Mouse (Mus musculus) forebrain, embryonic 10.5 days (tissue): ENCODE data around the gene Pdhx. TPM values are rescaled to one million over a fixed set of nuclear protein-coding genes. Genes with fewer than 3 reads are reported as not detected.

Experiments
- DNase-seq: peaks from one replicate; pipeline ENCODE4 v3.0.0-alpha.2; 2017; ENCODE audit warnings: low spot score; ENCODE audit errors: extremely low spot score
- H3K27ac ChIP-seq: fragments of 300-500 bp; sonication (generic); 2 replicates; pipeline ENCODE4 v1.5.1; 2016; ENCODE audit warnings: mild to moderate bottlenecking
- H3K27me3 ChIP-seq: fragments of 300-500 bp; sonication (generic); 2 replicates; pipeline ENCODE4 v1.6.1; 2016; ENCODE audit warnings: mild to moderate bottlenecking; ENCODE audit not compliant: poor library complexity, severe bottlenecking
- H3K36me3 ChIP-seq: fragments of 300-500 bp; sonication (generic); replicated peaks from 2 replicates; pipeline ENCODE4 v1.6.1; 2016; ENCODE audit warnings: mild to moderate bottlenecking, moderate library complexity
- H3K4me1 ChIP-seq: fragments of 300-500 bp; sonication (generic); 2 replicates; pipeline ENCODE4 v1.6.1; 2016
- H3K4me3 ChIP-seq: fragments of 300-500 bp; sonication (generic); 2 replicates; pipeline ENCODE4 v1.5.1; 2016; ENCODE audit warnings: mild to moderate bottlenecking, moderate library complexity
- H3K9me3 ChIP-seq: fragments of 300-500 bp; sonication (generic); 2 replicates; pipeline ENCODE4 v1.6.1; 2016; ENCODE audit warnings: mild to moderate bottlenecking, moderate library complexity
- WGBS: fragments of 180-500 bp; shearing (Covaris S2); methylation state at CpG from one replicate; pipeline ENCODE4 v1.1.7; 2016; 5-methylcytosine and 5-hydroxymethylcytosine counted together
- polyA plus RNA-seq: library from polyadenylated mRNA; unstranded; fragments of >200 nt; fragmentation: Nextera tagmentation; extraction: Ambion mirVana; gene quantifications from 2 replicates; pipeline ENCODE4 v1.2.1, GENCODE M21; 2016

Pdhx gene
- polyA plus RNA-seq, 1 experiment from 2014 or later = 40.8 TPM

- 82% methylated on average over 2 of the region's 2 CpGs for WGBS
- H3K27ac ChIP-seq = no peak overlapping the region
- no peak overlapping the region for H3K4me3 ChIP-seq
- H3K36me3 ChIP-seq = peaks cover 11% of the 10 kb centered on the region
- H3K9me3 ChIP-seq = no peaks in the 10 kb centered on the region
- no peaks in the 10 kb centered on the region for H3K27me3 ChIP-seq
- no peak for DNase-seq
- H3K4me1 ChIP-seq = no peaks in the 10 kb centered on the region
These were observed 28.0 kb downstream of the Pdhx start for GRCm38 (mm10) chr2:103045286-103045685.

- 94% methylated on average over 8 of the region's 8 CpGs for WGBS
- H3K27me3 ChIP-seq = no peaks in the 10 kb centered on the region
- DNase-seq = no peak
These were observed 32.4 kb downstream of the Pdhx start for GRCm38 (mm10) chr2:103040896-103041295.

GRCm38 (mm10) chr2:103037831-103038230, 35.5 kb downstream of the Pdhx start:
- no peak overlapping the region for H3K4me3 ChIP-seq
- H3K27ac ChIP-seq = no peak overlapping the region
- 86% methylated on average over 4 of the region's 4 CpGs for WGBS
- H3K4me1 ChIP-seq = 0 out of 2 replicates have a peak, but pooled peaks cover 5% of the 10 kb centered on the region
- no peaks in the 10 kb centered on the region for H3K27me3 ChIP-seq
- DNase-seq = no peak
- H3K9me3 ChIP-seq = no peaks in the 10 kb centered on the region
- H3K36me3 ChIP-seq = peaks cover 34% of the 10 kb centered on the region

More at GRCm38 (mm10) chr2:103040896-103041295, 32.4 kb downstream of the Pdhx start:
- Histone ChIP-seq H3K4me1 (0 out of 2 replicates have a peak, but pooled peaks cover 5% of the 10 kb centered on the region), H3K9me3 (no peaks in the 10 kb centered on the region), H3K27ac (no peak overlapping the region), H3K4me3 (no peak overlapping the region), H3K36me3 (peaks cover 23% of the 10 kb centered on the region)

GRCm38 (mm10) chr2:103022728-103023127, 50.6 kb downstream of the Pdhx start:
- H3K27ac ChIP-seq = no peak overlapping the region
- DNase-seq = no peak
- H3K27me3 ChIP-seq = no peaks in the 10 kb centered on the region
- H3K36me3 ChIP-seq = peaks cover 22% of the 10 kb centered on the region
- peaks cover 6% of the 10 kb centered on the region; the same call in 1 of the 2 replicates for H3K4me1 ChIP-seq
- WGBS = 95% methylated on average over 3 of the region's 3 CpGs
- no peak overlapping the region for H3K4me3 ChIP-seq
- H3K9me3 ChIP-seq = no peaks in the 10 kb centered on the region

- H3K27me3 ChIP-seq = no peaks in the 10 kb centered on the region
- H3K36me3 ChIP-seq = peaks cover 10% of the 10 kb centered on the region
- 90% methylated on average over 4 of the region's 4 CpGs for whole genome bisulfite sequencing
- H3K4me1 ChIP-seq = peaks cover 6% of the 10 kb centered on the region; the same call in 1 of the 2 replicates
- H3K9me3 ChIP-seq = no peaks in the 10 kb centered on the region
- H3K27ac ChIP-seq = no peak overlapping the region
- DNase-seq = no peak
- no peak overlapping the region for H3K4me3 ChIP-seq
These were observed 52.9 kb downstream of the Pdhx start for GRCm38 (mm10) chr2:103020191-103020987.

GRCm38 (mm10) chr2:103018817-103019494, 54.4 kb downstream of the Pdhx start:
- Histone ChIP-seq H3K27ac (no peak overlapping the region), H3K27me3 (no peaks in the 10 kb centered on the region), H3K9me3 (no peaks in the 10 kb centered on the region), H3K4me1 (peaks cover 6% of the 10 kb centered on the region; the same call in 1 of the 2 replicates), H3K36me3 (peaks cover 6% of the 10 kb centered on the region), H3K4me3 (no peak overlapping the region)
- no peak for DNase-seq
- WGBS = 87% methylated on average over 9 of the region's 9 CpGs

- WGBS = 85% methylated on average over 2 of the region's 2 CpGs
- H3K36me3 ChIP-seq = peaks cover 6% of the 10 kb centered on the region; the same call in 1 of the 2 replicates
- peaks cover 6% of the 10 kb centered on the region; the same call in 1 of the 2 replicates for H3K4me1 ChIP-seq
- H3K9me3 ChIP-seq = no peaks in the 10 kb centered on the region
- H3K27ac ChIP-seq = no peak overlapping the region
- no peak overlapping the region for H3K4me3 ChIP-seq
- no peak for DNase-seq
- H3K27me3 ChIP-seq = no peaks in the 10 kb centered on the region
These were observed 55.9 kb downstream of the Pdhx start for GRCm38 (mm10) chr2:103017391-103017824.

GRCm38 (mm10) chr2:103016089-103016488, 57.2 kb downstream of the Pdhx start:
- no peaks in the 10 kb centered on the region for H3K9me3 ChIP-seq
- H3K27ac ChIP-seq = no peak overlapping the region
- H3K4me1 ChIP-seq = peaks cover 6% of the 10 kb centered on the region; the same call in 1 of the 2 replicates
- no peaks in the 10 kb centered on the region for H3K27me3 ChIP-seq
- no peak overlapping the region for H3K4me3 ChIP-seq
- DNase-seq = no peak
- H3K36me3 ChIP-seq = no peaks in the 10 kb centered on the region

- WGBS = 88% methylated on average over 4 of the region's 4 CpGs
- H3K27ac ChIP-seq = no peak overlapping the region
- H3K27me3 ChIP-seq = no peaks in the 10 kb centered on the region
- no peak overlapping the region for H3K4me3 ChIP-seq
- no peak for DNase-seq
- no peaks in the 10 kb centered on the region for H3K9me3 ChIP-seq
- H3K4me1 ChIP-seq = peaks cover 10% of the 10 kb centered on the region; the same call in 1 of the 2 replicates
- no peaks in the 10 kb centered on the region for H3K36me3 ChIP-seq
These were observed 60.3 kb downstream of the Pdhx start for GRCm38 (mm10) chr2:103012782-103013575.

GRCm38 (mm10) chr2:103008221-103008620, 65.1 kb downstream of the Pdhx start:
- Histone ChIP-seq H3K27ac (no peak overlapping the region), H3K9me3 (no peaks in the 10 kb centered on the region), H3K4me1 (peaks cover 10% of the 10 kb centered on the region; the same call in 1 of the 2 replicates), H3K4me3 (no peak overlapping the region), H3K36me3 (no peaks in the 10 kb centered on the region), H3K27me3 (no peaks in the 10 kb centered on the region)
- DNase-seq = no peak
- 92% methylated on average over 3 of the region's 3 CpGs for WGBS

- Histone ChIP-seq H3K36me3 (no peaks in the 10 kb centered on the region), H3K27me3 (no peaks in the 10 kb centered on the region), H3K4me3 (no peak overlapping the region), H3K27ac (no peak overlapping the region), H3K9me3 (no peaks in the 10 kb centered on the region), H3K4me1 (no peaks in the 10 kb centered on the region)
- 66% methylated on average over 7 of the region's 7 CpGs for WGBS
- DNase-seq = no peak
These were observed 68.7 kb downstream of the Pdhx start for GRCm38 (mm10) chr2:103004599-103004998.

- Histone ChIP-seq H3K27ac (no peak overlapping the region), H3K9me3 (no peaks in the 10 kb centered on the region)
These were observed 74.1 kb downstream of the Pdhx start for GRCm38 (mm10) chr2:102999153-102999575.

More at GRCm38 (mm10) chr2:102999153-102999575, 74.1 kb downstream of the Pdhx start:
- Histone ChIP-seq H3K27me3 (no peaks in the 10 kb centered on the region), H3K4me3 (no peak overlapping the region), H3K4me1 (peaks cover 9% of the 10 kb centered on the region; the same call in 1 of the 2 replicates), H3K36me3 (no peaks in the 10 kb centered on the region)
- 82% methylated on average over 6 of the region's 6 CpGs for WGBS
- DNase-seq = no peak
